Mouse (Mus musculus): ENCODE results near the gene Akt2. TPM values are rescaled to one million over a fixed set of nuclear protein-coding genes. Genes with fewer than 3 reads are reported as not detected.

Gene Akt2
- total RNA-seq, 2 experiments from 2014 or later: 194 to 199 TPM

DNA sequence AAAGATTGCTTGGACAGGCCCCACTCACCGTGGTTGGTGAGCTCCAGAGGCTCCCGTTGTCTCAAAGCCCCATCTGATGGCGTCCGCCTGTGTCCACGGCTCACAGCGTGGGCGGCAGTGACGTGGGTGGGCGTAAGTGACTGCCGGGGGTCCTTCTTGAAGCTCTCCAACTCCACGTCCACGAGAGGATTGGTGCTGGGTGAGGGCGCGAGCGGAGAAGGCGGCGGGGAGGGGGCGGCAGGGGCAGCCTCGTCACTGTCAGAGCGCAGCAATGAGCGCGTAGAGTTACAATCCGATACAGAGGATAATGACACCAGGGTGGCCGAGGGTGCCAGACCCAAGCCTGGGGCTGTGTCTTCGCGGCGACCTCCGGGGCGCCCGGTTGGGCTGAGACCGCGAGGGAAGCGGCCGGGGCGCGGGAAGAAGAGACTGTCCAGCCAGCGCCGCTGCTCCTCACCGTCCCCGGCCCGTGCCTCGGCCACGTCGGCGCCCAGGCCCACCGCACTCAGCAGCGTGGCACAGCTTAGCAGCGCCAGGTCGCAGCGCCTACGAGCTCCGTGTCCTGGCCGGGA is 66.6 kb downstream of the Akt2 start:
- intact Hi-C loops (cut with DNase I): loop anchor here (10.0 kb wide), 1 partner anchor 67 kb away; no protein-coding TSS in a partner anchor
- Histone ChIP-seq H3K27ac (no peak overlapping the region), H3K4me3 (no peak overlapping the region)
- DNase-seq: no peak
- TF ChIP-seq CTCF (IDR thresholded peaks at IDR 0.05): no peak

DNA sequence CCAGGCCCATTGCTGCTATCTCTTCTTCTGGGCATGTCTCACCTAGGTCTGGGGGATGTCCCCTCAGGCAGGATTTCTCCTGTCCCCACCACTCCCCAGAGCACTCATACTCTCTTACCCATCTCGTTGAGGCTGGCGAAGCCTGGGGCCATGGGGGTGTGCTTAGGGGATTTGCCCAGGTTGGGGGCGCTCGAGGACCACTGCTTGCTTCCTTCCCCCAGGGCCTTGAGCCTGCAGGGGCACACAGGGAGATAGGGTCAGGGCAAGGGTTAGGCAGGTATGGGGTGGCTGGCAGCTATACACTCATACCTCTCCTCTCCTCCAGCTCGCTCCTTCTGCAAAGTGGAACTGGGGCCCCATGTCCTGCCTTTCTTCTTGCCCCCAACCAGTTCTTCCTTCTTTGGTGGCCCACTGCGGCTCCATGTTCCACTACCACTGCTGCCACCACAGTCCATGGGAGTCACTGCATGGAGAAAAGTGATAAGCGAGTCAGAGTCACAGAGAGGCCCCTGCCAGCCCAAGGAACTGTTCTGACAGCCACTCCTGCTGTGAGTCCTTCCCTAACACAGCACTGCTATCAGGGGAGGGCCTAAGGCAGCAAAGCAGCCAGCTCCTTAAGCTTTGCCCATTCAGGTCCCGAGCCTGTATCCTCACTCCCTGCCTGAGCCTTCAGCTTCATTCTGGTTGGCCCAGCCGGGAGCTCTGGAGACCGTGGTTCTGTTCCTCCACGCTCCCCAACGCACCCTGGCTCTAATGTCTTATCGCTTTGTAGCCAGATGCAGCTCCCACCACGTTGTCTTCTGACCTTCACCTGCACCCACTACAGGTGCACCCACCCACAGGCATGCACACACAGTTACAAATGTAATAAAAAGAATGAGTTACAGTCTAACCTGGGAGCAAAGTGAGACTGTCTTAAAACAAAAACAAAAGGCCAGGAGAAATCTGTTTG is 67.6 kb downstream of the Akt2 start:
- Histone ChIP-seq H3K4me3 (no peak overlapping the region), H3K27ac (no peak overlapping the region)
- TF ChIP-seq CTCF (IDR thresholded peaks at IDR 0.05): no peak
- DNase-seq: no peak
- intact Hi-C loops (cut with DNase I): loop anchor here (10.0 kb wide), 1 partner anchor 66 kb away; no protein-coding TSS in a partner anchor

DNA sequence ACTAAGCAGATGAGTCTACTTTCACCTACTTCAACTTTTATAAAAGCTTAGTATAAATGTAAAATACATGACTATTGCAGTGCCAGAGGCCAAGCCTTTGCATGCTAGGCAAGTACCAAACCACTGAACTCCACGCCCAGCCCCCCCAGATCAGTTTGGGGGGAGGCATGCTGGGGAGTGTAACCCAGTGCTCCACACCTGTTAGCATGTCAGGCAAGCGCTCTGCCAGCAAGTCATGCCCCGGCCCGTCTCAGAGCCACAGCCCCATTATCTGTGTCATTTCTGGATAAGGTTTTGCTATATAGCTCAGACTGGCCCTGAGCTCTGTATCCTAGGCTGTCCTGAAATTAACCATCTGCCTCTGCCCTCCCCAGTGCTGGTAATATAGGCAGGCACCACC is 70.7 kb downstream of the Akt2 start:
- TF ChIP-seq CTCF (IDR thresholded peaks at IDR 0.05): no peak
- no peak overlapping the region for H3K27ac ChIP-seq
- DNase-seq: no peak
- intact Hi-C loops (cut with DNase I): no loop called here
- H3K4me3 ChIP-seq: no peak overlapping the region

DNA sequence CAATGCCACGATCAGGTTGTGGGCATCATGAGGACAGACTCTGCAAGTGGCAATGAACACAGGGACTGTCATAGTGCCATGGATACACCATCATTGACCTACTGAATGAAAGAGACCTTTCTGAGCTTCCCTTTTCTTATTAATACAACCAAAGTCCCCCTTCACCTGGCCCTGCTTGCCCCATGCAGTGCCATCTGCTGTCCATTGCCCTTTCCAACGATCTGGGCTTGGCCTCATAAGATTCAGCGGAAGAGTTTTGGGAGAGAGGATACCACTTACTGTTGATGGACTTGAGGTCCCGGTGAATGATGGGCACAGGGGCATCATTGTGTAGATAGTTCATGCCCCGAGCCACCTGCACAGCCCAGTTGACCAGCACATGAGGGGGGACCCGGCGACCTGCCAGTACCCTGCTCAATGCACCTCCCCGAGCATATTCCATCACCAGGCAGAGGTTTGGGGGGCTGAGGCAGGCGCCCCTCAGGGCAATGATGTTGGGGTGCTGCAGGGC is 81.8 kb downstream of the Akt2 start:
- DNase-seq: no peak
- intact Hi-C loops (cut with DNase I): loop anchor here (5.0 kb wide), 1 partner anchor 496 kb away; the partner anchor contains the start of gene Rab4b
- H3K27ac ChIP-seq: peak overlapping the region; percentile 96
- H3K4me3 ChIP-seq: peak overlapping the region; percentile 87
- TF ChIP-seq CTCF (IDR thresholded peaks at IDR 0.05): no peak

DNA sequence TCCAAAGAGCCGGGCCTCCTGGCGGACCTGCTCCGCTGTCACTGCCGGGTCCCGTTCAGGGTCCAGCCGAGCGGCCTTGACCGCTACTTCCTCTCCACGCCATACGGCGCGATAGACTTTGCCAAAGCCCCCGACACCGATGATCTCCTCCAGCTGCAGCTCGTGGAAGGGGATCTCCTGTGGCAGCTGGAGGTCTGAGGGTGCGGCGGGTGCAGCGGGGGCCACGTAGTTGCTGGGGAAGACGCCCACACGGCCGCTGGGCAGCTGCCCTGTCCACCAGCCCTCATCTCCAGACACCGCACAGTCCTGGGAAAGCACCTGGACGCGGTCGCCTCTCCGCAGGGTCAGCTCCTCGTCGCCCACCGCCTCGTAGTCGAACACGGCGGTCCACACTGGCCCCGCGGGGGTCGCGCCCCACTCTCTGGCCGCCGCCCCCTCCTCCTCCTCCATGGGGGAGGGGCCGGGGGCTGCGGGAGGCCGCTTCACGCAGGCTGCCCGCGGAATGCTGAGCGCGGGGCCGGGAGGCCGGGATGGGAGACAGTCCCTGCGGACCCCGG is 82.3 kb downstream of the Akt2 start:
- H3K27ac ChIP-seq: peak overlapping the region; percentile 96
- intact Hi-C loops (cut with DNase I): loop anchor here (2.0 to 5.0 kb wide), 2 partner anchors 15 to 496 kb away; partner anchors contain the start of genes Rab4b and Zfp607b
- TF ChIP-seq CTCF (IDR thresholded peaks at IDR 0.05): no peak
- H3K4me3 ChIP-seq: peak overlapping the region; percentile 87
- no peak for DNase-seq

DNA sequence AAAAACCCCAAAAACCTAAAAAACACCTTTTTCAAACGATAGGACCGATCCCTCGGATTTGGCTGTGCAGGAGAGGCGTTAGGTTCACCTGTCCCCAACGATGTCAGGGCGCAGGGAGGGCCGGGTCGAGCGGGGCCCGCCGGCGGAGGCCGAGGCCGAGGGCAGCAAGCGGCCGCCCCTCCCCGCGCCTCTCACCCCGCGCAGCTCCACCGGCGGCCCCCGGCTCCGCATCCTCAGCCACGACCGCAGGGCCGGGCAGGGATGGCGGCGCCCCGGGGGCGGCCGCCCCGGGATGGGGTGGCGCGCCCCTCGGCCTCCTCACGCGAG is 82.8 kb downstream of the Akt2 start:
- no peak for DNase-seq
- TF ChIP-seq CTCF (IDR thresholded peaks at IDR 0.05): no peak
- H3K27ac ChIP-seq: peak overlapping the region; percentile 96
- intact Hi-C loops (cut with DNase I): loop anchor here (2.0 to 5.0 kb wide), 2 partner anchors 15 to 497 kb away; partner anchors contain the start of genes Rab4b and Zfp607b
- peak overlapping the region; percentile 87 for H3K4me3 ChIP-seq

DNA sequence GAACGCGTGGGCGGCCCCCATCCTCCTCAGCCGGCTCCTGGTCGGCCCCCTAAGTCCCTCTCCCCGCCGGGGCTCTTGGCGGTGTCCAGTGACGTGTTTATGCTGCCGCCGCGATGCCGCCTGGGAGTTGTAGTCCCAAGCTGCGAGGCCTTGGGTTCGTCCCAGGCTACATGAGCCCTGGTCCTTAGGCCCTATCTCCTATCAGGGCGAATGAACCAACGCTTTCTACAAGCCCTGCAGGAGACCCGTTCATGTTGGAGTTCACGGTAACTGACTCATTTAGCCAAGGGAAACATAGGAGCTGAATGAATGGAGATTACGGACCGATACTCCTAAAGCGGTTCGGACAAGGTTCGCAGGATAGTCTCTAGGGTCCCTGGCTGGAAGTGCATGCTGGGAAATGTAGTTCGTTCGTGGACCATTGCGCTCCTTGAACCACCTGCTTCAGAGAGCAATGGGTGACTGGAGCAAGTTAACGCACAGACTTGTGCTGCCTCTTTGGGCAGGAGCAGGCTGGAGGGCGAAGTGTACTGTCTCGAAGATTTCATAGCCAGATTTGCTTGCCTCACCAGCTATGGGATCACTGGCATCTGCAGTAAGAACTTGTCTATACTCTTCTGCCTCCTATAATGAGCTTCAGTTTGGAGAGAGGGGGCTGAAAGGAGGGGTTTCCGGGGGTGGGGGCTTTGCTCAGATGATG is 83.3 kb downstream of the Akt2 start, which contains the start of gene Map3k10:
Gene Map3k10, minus strand, starts transcription at position 77 of the 700 bp plus-strand sequence.
- TF ChIP-seq CTCF (IDR thresholded peaks at IDR 0.05): no peak
- Histone ChIP-seq H3K4me3 (peak within 1 kb of the TSS; percentile 87), H3K27ac (peak within 1 kb of the TSS; percentile 96)
- peak; percentile 96 for DNase-seq
- intact Hi-C loops (cut with DNase I): loop anchor here (2.0 to 5.0 kb wide), 2 partner anchors 14 to 497 kb away; partner anchors contain the start of genes Rab4b and Zfp607b

DNA sequence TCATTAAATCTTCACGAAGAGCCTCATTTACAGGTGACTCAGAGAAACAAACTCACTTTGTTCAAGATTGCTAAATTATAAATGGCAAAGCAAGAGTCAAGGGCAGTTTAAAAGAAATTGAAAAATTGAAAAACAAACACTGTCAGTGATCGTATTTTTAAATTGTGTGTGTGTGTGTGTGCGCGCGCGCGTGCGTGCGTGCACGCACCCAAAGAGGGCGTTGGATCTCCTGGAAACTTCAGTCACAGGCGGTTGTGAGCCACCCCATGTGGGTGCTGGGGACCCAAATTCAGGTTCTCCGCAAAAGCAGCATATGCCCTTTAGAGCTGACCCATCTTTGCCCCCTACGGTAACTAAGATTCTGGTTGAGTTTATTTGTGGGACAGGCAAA is 83.9 kb downstream of the Akt2 start:
- H3K4me3 ChIP-seq: peak overlapping the region; percentile 87
- no peak for TF ChIP-seq CTCF (IDR thresholded peaks at IDR 0.05)
- H3K27ac ChIP-seq: no peak overlapping the region
- intact Hi-C loops (cut with DNase I): loop anchor here (2.0 kb wide), 1 partner anchor 14 kb away; the partner anchor contains the start of gene Zfp607b
- DNase-seq: no peak

DNA sequence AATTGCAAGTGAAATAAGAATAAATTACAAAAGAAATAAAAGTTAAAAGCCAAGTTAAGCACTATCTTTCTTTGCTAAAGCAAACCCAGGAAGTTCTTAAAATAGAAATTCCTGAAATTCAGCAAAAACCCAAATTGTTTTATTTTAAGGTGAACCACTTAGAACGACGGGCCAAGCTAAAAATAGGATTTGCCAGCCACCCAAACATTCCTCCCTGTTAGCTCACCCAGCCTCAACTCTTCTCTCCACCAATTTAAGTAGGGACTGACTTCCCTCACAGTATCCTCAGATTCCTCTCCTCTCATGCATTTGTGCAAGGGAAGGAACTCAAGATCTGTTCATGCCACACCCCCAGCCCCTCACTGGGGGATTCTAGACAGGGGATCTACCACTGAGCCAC is 91.9 kb downstream of the Akt2 start:
- H3K4me3 ChIP-seq: no peak overlapping the region
- intact Hi-C loops (cut with DNase I): no loop called here
- H3K27ac ChIP-seq: no peak overlapping the region

DNA sequence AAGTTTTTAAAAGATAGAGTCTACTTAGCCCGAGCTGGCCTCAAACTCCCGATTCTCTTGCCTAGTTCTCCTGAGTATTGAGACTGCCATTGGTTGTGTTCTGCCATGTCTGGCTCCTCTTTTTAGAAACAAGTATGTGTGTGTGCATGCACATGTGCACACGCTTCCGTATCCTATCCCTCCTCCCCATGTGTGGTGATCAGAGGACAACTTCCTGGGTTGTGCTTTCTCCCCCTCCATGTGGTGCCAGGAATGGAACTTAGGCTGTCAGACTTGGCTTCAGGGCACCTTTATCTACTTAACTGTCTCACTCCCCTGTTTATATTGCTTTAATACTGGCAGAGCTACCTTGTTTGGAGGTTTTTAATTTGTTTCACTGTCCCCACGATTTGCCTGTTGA is 93.9 kb downstream of the Akt2 start:
- no peak for TF ChIP-seq CTCF (IDR thresholded peaks at IDR 0.05)
- DNase-seq: no peak
- intact Hi-C loops (cut with DNase I): loop anchor here (1.0 to 5.0 kb wide), 2 partner anchors 34 to 353 kb away; no protein-coding TSS in a partner anchor
- Histone ChIP-seq H3K27ac (no peak overlapping the region), H3K4me3 (no peak overlapping the region)

More for the DNA sequence above, 91.9 kb downstream of the Akt2 start:
- no peak for TF ChIP-seq CTCF (IDR thresholded peaks at IDR 0.05)
- no peak for DNase-seq

DNA sequence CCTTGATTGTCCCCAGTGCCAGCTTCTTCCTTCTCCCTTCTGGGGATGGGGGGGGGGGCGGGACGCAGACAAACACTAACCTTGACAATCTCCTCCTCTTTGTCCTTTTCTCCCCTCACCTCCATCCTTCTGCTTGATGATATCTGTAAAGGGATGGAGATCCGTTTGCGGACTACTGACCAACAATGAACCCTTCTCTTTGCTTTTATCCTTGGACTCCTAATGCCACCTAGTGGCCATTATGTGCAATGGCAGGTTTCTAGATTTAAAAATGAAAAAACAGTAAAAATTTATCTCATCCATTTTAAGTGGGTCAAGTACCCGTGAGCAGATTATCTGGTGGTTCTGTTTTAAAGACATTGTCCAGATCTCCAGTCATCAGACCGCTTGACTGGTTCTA is 94.3 kb downstream of the Akt2 start:
- TF ChIP-seq CTCF (IDR thresholded peaks at IDR 0.05): peak; percentile 77
- intact Hi-C loops (cut with DNase I): loop anchor here (1.0 to 5.0 kb wide), 2 partner anchors 34 to 353 kb away; no protein-coding TSS in a partner anchor
- H3K27ac ChIP-seq: no peak overlapping the region
- no peak overlapping the region for H3K4me3 ChIP-seq
- DNase-seq: no peak

DNA sequence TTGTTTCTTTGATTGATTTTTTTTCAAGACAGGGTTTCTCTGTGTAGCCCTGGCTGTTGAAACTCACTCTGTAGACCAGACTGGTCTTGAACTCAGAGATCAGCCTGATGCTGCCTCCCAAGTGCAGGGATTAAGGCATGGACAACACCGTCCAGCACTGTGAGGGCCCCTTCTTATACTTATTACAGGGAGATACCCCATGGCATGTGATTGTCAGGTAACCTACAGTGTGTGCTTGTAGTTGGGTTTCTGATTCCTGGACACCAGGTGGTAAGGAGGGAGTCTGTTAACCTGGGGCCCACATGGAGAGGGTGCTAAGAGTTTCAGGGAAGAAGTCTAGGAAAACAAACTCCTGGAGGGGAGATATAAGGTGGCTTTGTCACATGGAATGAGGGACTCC is 95.7 kb downstream of the Akt2 start:
- intact Hi-C loops (cut with DNase I): loop anchor here (5.0 kb wide), 1 partner anchor 355 kb away; no protein-coding TSS in a partner anchor
- Histone ChIP-seq H3K4me3 (no peak overlapping the region), H3K27ac (no peak overlapping the region)
- DNase-seq: no peak
- no peak for TF ChIP-seq CTCF (IDR thresholded peaks at IDR 0.05)
